Mouse (Mus musculus) liver, embryonic 14.5 days (tissue): ENCODE measurements around the gene Hipk4.

ENCODE experiments used
- CTCF ChIP-seq: IDR thresholded peaks from 2 replicates; pipeline ENCODE4 v1.5.1; 2016; ENCODE audit warnings: antibody characterized with exemption, low read depth, control low read depth
- EP300 ChIP-seq: IDR thresholded peaks from 2 replicates; pipeline ENCODE4 v1.6.1; 2016; ENCODE audit warnings: antibody characterized with exemption, low read depth

DNA sequence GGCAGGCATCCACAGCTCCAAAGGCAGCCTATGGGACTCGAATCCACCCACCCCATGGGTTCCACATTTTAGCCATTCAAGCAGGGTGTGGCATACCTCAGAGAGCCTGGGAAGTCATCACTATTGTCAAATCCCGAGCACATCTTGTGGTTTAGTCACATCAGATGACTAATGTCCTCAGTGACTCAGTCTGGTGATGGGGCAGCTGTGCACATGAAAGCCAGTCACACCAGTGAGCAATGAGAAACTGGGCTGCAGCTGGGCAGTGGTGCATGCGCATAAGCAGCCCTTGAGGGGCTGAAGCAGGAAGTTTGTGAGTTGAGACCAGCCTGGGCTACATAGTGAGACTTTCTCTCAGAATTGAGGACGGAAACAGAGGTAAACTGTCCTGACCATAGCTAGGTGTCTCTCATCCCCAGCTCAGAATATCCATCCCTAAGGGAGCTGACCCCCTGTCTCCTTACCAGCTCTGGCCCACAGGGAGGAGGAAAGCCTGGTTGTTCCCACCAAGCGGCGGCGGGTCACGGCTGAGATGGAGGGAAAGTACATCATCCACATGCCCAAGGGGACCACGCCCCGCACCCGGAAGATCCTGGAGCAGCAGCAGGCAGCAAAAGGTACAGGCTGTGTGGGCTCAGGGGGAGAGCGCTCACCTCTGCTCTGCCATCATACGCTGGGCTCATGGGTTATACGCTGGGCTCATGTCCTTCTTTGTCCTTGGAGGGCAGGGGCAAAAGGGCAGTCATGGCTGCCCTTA, 51.2 kb downstream of the Hipk4 start:
- TF ChIP-seq EP300 (no peak), CTCF (no peak)
